Mouse (Mus musculus) megakaryocyte-erythroid progenitor cell, adult 5-6 weeks (primary cell): ENCODE measurements around the gene Ttc25. TPM values are rescaled to one million over a fixed set of nuclear protein-coding genes. Genes with fewer than 3 reads are reported as not detected.

Experiments used
- ATAC-seq: replicated peaks from 2 replicates; pipeline ENCODE4 v1.8.0; 2016; ENCODE audit warnings: mild to moderate bottlenecking, inconsistent platforms; ENCODE audit not compliant: severe bottlenecking, poor library complexity, low FRiP score, low TSS enrichment
- total RNA-seq, 2 experiments: library from RNA; stranded (forward) in 1 of 2; stranded (reverse) in 1 of 2; fragments of 200-1000, 215-1000 nt in 1 of 2; fragments of >200 nt in 1 of 2; fragmentation: Nextera tagmentation in 1 of 2; gene quantifications; 2 replicates each; pipeline ENCODE4 v1.2.3; 2014 to 2017

Gene Ttc25
- total RNA-seq (2014; fragmentation: Nextera tagmentation) (not detected in 2 replicates), total RNA-seq (2017) (not detected in 2 replicates)

DNA sequence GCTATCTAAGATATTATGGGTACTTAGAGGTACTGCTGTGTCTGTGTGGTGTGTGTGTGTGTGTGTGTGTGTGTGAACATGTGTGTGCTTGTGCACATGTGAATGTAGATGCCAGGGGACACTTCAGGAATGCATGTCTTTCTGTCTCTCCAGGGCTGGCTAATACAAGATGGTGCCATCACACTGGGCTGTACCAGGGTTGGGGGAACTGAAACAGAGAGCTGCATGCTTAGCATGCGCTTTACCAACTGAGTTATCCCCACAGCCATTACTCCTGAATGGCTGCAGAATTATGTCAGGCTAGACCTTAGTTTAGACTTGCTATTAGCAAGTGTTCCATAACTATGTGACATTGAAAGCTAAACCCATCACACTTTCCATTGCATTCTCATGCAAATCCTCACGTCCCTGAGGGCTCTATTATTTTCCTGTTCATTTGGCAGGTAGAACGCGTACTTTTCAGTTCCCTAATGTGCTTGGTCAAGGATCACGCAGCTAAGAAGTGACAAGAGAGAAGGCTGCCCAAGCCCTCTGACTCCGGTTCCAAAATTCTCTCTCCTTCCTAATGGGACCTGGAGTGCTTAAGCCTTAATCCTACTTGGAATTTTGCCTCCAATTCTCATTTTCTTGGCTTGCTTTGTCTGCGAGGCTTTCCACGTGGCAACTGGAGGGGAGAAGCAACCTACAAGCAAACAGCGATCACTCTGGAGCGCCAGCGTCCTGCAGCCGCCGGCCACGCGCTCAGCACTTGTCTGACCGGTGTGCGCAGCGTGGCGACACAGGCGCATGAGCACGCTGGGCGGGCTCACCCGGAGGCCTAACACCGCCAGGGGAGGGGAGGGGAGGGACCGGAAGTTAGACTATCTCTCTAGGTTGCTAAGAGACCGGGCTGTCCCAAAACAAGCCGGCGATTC is at the start of gene Ttc25:
TSS of gene Ttc25 (plus strand) at position 776 of the 914 bp plus-strand sequence.
- peak; percentile 98 for ATAC-seq

DNA sequence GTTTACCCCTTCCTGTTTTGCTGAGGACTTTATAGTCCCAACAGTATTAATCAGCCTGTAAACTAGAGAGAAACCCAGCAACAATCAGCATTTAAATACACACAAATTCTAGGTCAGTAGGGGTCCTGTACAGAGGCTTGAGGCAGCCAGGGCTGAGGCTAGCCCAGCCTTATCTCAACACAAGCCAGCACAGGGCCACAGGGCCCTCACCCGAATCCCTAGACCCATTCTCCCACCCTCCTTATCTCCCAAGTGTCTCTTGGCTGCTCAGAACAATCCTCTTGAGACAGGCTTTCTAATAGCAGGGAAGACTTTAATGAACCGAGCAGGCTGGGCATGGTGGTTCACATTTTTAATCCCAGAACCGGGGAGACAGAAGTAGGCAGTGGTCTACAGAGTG is 45.2 kb upstream of the Ttc25 start:
- 0 out of 2 replicates have a peak, but pooled peaks have one; percentile 19 for ATAC-seq

DNA sequence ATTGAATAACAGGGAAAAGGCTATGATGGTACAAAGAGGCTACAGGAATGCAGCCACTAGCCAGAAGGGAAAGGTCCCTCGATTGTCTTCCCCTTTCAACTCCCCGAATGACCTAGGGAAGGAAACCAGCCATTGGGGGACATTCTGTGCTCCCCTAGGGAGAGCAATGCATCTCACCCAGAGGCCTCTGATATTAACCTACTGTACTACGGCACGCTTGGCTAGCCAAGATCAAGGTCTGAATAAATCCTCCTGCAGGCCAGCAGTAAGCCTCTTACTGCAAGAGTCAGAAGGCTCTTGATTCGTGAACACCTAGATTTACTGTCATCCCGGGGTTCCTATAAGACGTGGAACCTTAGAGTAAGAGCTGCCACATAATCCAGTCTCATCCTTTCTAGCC is 44.8 kb upstream of the Ttc25 start:
- ATAC-seq: no peak

DNA sequence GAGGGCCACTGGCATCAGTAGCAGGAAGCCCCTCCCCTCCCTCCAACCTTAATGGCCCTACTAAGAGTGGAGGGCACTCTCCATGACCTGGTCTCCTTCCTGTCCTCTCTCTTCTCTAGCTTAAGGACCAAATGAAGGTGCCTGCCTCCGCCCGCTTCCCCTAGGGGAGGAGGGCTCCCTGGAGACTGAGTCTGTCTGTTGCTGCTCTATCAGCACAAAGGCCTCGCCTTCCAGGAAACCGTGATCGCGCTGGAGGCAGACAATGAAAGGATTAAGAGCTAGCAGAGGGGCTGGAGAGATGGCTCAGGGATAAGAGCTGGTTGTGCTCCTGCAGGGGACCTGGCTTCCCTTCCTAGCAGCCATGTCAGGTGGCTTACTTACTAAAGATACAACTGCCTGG is 44.1 kb upstream of the Ttc25 start:
- ATAC-seq: no peak

DNA sequence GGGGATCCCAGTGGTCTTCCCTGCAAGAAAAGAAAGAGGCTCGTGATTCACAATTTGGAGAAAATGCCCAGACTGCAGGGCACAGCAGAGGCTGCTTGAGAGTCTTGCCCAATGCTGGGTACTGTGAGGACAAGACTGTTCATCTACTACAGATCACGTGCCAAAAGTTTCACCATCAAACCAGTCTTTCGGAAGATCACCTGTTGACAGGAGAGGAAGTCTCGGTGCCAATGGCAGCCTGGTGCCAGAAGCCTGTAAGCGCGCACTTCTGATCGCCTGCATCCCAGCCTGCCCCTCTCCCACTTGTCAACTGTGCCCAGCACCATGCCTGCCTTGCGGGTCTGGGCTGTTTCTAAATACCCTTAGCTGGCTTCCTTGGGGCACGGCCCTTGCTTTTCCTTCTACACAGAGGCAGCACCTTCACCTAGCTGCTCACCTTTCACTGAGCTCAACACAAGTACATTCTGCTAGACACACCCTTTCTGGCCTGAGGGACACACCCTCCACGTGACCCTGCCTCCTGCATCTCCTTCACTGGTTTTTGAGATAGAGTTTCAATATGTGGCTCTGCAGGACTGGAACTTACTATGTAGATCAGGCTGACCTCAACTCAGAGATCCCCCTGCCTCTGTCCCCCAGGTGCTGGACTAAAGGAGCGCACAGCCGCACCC is 40.3 kb upstream of the Ttc25 start:
- no peak for ATAC-seq

DNA sequence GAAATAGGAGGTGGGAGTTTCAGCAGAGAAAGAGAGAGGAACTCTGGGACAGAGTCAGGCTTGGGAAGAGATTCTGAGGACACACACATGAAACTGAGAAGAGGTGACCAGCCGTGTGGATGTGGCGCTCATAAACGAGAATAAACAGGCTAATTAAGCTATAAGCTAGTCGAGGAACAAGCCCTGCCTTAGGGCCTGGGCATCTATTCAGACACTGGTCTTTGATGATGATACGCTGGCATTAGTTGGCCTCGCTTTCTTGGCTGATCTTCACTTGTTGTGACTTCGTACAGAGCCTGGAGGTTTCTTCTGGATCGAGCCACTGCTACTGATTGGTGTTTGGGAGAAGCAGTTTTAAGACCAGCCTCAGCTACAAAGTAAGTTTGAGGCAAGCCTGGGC is 39.4 kb upstream of the Ttc25 start:
- no peak for ATAC-seq

DNA sequence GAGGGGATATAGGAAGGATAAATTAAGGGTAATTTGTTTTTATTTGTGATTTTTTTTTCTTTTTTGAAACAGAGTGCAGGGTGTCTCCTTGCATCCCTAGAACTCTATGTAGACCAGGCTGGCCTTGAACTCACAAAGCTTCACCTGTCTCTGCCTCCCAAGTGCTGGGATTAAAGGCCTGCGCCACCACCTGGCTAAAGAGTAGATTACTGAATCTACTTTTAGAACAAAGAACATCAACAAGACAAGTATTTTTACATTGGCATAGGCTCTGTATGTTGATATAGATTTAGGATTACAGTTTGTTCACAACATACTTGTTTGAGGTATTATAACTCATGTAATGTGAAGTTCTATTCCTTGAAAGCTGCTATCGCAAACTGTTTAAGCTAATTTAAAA is 34.9 kb upstream of the Ttc25 start:
- ATAC-seq: no peak

DNA sequence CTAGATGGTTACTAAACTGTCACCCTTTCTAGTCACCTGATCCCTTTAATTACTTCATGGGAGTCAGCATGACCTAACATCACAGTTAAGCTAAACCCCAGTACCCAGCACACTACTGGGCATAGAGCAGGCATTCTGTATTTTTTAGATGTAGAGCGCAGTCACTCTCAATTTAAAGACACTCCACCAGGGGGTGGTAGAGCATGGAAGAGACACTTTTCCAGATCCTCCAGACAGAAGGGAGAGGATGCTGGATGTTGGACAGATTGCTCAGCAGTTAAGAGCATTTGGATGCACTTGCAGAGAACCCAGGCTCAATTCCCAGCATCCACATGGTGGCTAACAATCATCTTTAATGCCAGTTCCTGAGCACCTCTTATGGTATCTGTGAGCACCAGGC is 33.0 kb upstream of the Ttc25 start:
- ATAC-seq: 0 out of 2 replicates have a peak, but pooled peaks have one; percentile 53

DNA sequence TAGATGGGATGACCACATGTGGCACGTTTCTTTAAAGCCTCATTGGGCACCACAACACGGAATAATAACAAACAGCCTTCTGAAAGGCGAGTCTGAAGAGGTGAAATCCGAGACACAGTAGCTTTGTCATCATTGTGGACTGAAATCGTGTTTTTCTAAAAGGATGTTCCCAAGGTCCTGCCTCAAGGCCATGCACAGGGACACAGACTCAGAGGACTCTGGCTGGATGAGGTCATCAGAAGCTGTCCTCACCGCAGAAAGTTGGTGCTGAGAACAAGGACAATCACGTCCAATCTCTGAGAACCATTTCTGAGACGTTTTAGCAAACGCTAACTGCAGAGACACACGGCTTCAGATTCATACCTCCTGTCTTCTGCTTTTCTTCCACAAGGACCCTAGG is 31.7 kb upstream of the Ttc25 start:
- ATAC-seq: no peak

DNA sequence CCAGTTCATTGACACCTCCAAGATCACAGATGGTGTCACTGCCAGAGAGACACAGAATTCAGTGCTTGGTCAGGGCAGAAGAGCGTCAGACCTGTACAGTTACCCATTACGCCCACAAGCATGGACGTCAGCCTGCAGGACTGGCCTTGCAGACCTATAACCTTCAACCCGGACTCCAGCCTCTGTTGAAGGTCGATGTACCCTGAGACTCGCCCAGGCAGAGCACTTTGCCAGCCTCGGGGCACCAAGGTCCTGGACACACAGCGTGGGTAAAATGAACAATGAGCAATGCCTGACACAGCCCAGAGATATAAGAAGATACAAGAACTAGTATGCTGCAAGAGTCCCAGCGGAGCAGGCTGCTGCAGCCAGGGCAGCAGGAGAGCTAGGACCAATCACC is 30.3 kb upstream of the Ttc25 start:
- no peak for ATAC-seq

DNA sequence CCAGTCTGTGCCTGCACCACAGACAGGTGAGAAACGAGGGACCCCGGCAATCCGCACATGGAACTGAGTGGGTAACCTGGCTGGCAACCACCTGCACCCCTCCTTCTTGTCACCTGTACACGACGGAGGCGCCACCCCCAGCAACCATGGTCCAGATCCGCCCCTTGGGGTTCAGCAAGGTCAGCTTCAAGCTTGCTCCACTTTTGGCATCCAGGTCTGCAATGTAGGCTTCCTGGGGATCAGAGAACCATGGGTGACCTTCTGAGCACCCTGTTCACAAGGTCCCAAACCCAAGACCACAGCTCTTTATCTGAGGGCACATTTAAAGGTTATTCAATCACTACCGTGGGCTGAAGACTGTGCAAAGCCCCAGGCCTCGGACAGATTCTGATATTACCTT is 29.6 kb upstream of the Ttc25 start:
- ATAC-seq: no peak

DNA sequence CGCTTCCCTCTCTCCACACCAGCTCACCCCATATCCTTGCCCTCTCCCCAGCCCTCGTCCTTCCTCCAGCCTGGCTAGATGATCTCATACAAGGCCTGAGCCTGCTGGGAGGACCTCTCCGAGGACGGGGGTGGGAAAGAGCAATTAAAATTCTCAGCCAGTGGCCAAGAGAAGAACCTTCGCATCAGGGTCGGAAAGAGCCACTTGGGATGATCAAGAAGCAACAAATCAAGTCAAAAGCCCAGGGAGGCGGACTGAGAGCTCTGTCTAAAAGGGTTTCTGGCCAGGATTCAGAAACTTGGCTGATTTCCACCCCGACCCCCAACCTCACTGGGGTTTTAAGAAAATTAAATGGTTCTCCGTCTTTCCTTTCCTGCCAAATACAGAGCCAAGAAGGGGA is 29.1 kb upstream of the Ttc25 start:
- ATAC-seq: no peak

DNA sequence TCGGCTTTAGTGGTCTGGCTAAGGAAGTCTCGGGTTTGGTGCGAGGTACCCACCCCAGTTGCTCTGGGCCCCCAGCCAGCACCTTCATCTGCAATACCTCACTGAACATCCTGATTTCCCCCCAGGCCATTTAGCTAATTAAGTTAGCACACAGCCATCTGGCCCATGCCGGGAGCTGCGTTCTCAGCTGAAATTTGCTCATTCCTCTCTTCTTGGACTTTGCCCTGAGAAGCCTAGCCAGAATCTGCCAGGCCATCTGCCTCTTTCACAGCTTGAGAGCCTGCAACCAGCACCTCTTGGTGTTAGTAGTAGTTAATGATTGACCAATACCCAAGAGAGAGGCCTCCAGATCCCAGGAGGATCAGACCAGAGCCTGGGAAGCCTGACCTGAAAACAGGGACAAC is 27.2 kb upstream of the Ttc25 start:
- no peak for ATAC-seq

DNA sequence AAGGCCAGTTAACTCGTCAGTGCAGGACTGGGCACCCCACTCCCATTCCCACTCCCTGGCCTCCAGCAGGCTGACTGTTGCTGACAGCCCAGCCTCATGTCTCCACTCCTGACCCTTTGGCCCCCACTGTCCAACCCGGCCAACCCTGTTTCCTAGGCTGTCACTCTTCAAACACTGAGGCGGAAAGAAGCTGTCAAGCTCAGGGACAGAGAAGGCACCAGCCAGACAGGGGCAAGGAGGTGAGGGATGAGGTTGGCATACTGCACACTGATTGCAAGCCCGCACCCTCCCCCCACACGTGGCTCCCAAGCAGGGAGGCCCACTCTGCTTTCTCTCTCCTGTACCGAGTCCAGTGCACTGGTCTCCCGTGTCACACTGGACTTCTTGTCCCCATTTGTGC is 26.2 kb upstream of the Ttc25 start:
- ATAC-seq: no peak

DNA sequence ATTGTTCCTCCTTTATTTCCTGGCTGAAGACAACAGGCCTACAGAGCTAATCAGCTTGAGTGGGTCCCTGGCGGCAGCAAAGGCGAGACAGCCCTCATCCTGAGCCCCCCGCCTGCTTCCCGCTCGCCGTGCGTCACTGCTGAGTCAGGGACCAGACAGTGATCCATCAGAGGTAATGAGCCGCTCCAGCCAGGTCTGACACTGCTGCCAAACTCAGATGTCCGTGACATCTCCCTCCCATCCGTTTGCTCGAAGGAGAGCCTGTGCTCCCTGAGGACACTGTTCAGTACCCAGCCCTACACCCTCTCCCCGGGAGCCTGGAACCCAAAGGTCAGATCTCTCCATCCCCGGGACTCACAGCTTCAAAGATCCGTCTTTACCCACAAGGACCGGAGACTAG is 24.6 kb upstream of the Ttc25 start:
- no peak for ATAC-seq

DNA sequence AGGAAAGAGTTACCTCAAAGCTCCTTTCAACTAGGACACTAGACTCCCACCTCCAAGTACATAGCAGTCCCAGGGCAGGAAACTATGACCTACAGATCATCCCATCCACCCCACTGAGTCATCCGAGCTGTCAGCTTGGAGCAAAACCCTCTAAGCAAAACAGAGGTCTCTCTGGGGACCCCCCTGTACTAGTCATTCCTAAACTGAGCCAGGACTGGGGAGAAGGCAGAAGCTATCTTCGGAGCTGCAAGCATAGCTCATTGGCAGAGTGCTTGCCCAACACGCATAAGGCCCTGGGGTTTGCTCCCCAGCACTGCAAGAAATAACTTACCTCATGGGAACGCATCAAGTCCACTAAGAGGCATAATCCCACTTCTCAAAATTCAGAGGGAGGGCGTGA is 21.0 kb upstream of the Ttc25 start:
- ATAC-seq: no peak

DNA sequence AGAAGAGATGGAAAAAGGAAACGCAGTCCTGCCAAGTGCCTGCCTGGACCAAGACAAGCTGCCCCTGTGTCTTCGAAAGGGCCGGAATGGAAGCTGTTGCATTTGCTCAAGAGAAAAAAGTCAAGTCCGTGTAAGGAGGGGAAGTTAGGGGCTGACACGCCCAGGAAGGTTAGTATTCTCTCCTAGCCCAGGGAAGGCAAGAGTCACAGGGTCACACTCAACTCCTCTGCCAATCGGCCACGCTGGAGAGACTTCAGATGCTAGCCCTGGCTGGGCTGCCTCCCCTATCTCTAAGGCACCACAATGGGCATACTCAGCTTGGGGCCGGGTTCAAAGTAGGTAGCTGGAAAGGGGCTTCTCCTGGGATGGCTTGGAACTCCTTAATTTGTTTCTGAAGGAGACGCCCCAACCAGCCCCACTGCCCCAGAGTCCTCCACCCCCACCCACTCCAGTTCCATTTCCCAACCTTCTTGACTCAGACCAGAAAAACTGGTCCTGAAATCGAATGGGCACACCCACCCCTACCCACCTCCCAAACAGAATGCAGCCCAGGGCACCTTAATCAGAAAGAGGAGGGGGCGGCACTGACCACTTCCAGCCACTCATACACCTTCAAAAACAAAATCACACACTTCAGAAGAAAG is 20.3 kb upstream of the Ttc25 start:
- no peak for ATAC-seq

DNA sequence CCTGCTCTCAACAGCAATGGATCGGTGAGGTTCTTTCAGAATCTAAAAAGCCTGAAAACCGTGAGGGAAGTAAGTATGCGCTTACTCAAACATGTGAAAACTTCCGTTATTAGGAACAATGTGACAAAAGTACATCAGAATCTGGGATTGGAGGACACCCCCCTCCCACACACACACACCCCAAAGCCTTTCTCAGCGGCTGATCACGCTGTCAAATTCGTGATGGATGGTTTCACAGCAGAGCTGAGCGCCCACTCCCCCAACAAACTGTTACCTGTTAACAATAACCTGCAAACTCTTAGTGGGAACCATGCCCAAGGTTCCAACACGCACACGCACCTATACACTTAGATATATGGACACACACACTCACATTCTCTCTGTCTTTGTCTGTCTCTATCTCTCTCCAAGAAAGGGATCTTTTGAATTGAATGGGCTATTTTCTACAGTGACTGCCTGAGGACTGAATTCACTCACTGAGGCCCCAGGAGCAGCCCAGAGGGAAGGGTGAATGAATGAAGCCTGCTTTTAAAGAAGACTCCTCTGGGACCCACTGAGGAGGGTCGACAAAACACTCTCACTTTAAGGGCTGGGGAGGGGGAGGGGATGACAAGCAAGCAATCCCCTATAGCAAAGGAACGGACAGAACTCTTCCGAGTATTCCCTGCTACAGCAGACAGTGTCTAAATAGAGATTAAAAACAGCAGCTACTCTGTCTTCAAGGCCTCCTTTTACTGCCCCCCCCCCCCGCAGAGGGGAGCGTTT is 19.2 kb upstream of the Ttc25 start:
- ATAC-seq: no peak

DNA sequence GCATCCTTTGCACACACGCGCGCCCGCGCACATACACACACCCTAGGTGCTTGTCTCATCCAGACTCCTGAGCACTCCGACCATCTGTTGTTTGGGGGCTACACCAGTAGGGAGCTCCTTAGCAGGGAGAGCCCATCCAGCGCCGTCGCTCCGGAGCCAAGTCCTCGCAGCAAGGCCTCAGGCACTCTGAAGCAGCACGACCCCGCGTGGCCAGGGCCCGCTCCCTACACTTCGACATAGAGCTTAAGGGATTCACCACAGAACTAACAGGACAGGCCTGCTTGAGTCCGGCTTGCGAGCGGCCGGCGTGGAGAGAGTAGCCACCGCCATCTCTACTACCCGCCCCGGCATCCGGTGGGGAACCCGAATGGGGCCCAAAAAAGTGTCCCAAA is 18.3 kb upstream of the Ttc25 start:
- peak; percentile 55 for ATAC-seq
